Mouse (Mus musculus): ENCODE results near the gene Csrnp2. TPM values are rescaled to one million over a fixed set of nuclear protein-coding genes. Genes with fewer than 3 reads are reported as not detected.
"Not testable (repeated sequence)": the region's sequence is repeated elsewhere in the genome, so short reads cannot be mapped to it uniquely, and the experiment has no call there.

Gene Csrnp2
- polyA plus RNA-seq, 1 experiment from 2014 or later: 44.7 TPM

DNA sequence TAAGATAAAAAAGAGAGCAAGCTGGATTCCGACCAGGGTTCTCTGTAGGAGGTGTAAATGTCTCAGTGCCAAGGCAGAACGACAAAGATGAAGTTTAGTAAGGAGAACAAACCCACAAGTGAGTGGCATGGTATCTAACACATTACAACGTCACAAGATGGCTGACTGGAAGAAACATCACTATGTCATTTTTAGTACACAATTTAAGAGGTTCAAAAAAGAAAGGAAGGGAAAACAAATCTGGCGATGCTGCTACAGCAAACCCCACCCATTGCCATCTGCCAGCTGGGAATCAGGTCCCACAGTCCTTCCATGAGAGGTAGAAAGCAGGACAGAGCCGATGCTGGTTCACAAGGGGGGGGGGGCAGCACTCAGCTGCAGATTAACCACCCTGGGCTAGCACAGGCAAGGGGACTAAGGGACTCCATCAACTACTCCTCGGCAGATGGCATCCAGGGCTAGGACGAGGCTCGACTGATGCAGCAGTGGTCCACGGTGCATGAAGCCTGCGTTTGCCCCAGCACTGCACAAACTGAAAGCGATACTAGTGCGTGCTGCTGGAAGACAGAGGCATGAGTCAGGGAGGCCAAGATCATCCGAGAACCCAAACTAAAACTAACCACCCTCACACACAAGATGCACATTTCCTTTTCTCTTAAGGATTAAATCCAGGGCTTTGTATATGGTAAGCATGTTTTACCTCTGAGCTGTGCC, 13.3 kb upstream of the Csrnp2 start:
- H3K9me3 ChIP-seq: no peaks in the 10 kb centered on the region
- no peaks in the 10 kb centered on the region for H3K27me3 ChIP-seq
- no peaks in the 10 kb centered on the region for H3K4me1 ChIP-seq (replicated peaks)
- H3K4me3 ChIP-seq (replicated peaks): no peak overlapping the region
- no peak overlapping the region for H3K27ac ChIP-seq
- WGBS: 93% methylated on average over 13 of the region's 13 CpGs
- H3K9ac ChIP-seq (replicated peaks): no peak overlapping the region
- H3K36me3 ChIP-seq: peaks cover 90% of the 10 kb centered on the region
- ATAC-seq: no peak
- H3K4me2 ChIP-seq (replicated peaks): no peak overlapping the region

DNA sequence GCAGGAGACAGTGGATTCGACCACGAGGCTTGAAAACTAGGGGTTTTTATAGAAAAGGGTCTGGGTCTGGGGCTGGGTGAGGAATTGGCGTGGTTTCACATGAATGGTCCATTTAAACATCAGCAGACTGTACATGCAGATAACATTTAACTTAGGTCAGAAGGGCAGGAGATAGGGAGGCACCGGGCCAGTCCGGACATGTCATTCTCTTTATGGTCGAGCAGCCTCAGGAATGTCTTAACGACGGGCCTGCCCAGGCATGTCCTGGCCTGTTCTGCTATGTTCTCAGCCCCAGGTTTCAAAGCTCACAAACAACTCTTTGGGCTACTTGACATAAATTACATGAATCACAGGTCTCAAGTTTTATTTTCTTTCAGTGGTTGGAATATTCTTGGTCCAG, 4.2 kb upstream of the Csrnp2 start:
- H3K4me2 ChIP-seq (replicated peaks); H3K9me3 ChIP-seq; H3K27ac ChIP-seq; H3K27me3 ChIP-seq; H3K9ac ChIP-seq (replicated peaks); ATAC-seq; H3K4me3 ChIP-seq (replicated peaks); H3K4me1 ChIP-seq (replicated peaks): not testable (repeated sequence)
- H3K36me3 ChIP-seq: peaks cover 22% of the 10 kb centered on the region
- 92% methylated on average over 8 of the region's 8 CpGs for whole genome bisulfite sequencing

DNA sequence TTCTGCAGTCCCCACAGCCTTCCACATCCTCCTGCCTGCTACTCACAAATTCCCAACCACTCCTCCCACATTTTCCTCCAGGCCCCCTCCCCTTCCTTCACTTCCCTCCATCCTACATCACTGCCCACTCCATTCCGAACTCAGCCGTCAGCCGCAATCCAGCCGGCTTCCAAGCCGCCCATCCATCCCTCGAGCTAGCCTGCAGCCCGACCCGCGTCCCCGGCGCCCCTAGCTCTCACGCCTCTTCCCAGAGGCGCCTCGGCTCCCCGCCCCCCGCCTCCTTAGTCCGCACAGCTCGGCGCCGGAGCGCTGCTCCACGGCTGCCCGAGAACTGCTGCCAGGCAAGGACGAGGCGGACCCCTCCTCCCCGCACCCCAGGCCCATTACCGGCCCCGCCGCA, 641 bp downstream of the Csrnp2 start:
- Histone ChIP-seq H3K4me3 (replicated peaks) (peak overlapping the region; percentile 85), H3K4me2 (replicated peaks) (peak overlapping the region; percentile 77), H3K36me3 (0 out of 2 replicates have a peak, but pooled peaks cover 4% of the 10 kb centered on the region), H3K4me1 (replicated peaks) (peaks cover 44% of the 10 kb centered on the region), H3K9me3 (no peaks in the 10 kb centered on the region), H3K27me3 (no peaks in the 10 kb centered on the region), H3K9ac (replicated peaks) (peak overlapping the region; percentile 97), H3K27ac (peak overlapping the region; percentile 99)
- WGBS: under 1% methylated on average over 29 of the region's 29 CpGs
- peak; percentile 91 for ATAC-seq

DNA sequence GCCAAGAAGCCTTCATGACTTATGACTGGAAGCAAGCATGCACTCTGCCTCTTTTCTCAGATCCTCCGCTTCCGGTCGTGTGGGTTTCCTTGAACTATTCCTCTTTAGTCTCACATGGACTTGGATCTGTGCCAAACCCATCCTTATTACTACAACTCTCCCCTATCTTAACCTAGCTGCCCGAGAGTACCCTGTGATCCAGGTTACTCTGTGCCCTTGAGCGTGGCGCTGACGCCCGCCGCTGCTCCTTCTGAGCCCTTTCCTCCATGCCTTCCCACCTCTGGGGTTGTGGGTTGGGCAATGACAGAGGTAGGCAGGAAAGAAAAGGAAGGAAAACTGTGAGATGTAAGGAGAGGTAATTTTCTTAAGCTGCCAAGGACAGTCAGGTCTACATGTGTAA, 3.3 kb downstream of the Csrnp2 start:
- Histone ChIP-seq H3K9ac (replicated peaks) (no peak overlapping the region; the same call in 1 of the 2 replicates), H3K4me3 (replicated peaks) (peak overlapping the region; percentile 7; the same call in 1 of the 2 replicates), H3K4me2 (replicated peaks) (peak overlapping the region; percentile 77), H3K4me1 (replicated peaks) (peaks cover 49% of the 10 kb centered on the region), H3K36me3 (peaks cover 20% of the 10 kb centered on the region), H3K9me3 (no peaks in the 10 kb centered on the region), H3K27ac (no peak overlapping the region), H3K27me3 (no peaks in the 10 kb centered on the region)
- no peak for ATAC-seq
- 76% methylated on average over 9 of the region's 9 CpGs for WGBS

GRCm38 (mm10) chr15:100489263-100489662, 6.0 kb downstream of the Csrnp2 start:
- no peak overlapping the region for H3K27ac ChIP-seq
- peaks cover 47% of the 10 kb centered on the region for H3K36me3 ChIP-seq
- peaks cover 56% of the 10 kb centered on the region for H3K4me1 ChIP-seq (replicated peaks)
- H3K4me3 ChIP-seq (replicated peaks): no peak overlapping the region
- 85% methylated on average over 15 of the region's 15 CpGs for WGBS
- no peak for ATAC-seq
- no peak overlapping the region for H3K4me2 ChIP-seq (replicated peaks)
- H3K27me3 ChIP-seq: no peaks in the 10 kb centered on the region
- H3K9me3 ChIP-seq: no peaks in the 10 kb centered on the region
- no peak overlapping the region for H3K9ac ChIP-seq (replicated peaks)

GRCm38 (mm10) chr15:100488297-100488696, 7.0 kb downstream of the Csrnp2 start:
- 90% methylated on average over 1 of the region's 1 CpGs for WGBS
- peaks cover 47% of the 10 kb centered on the region for H3K4me1 ChIP-seq (replicated peaks)
- ATAC-seq: not testable (repeated sequence)

GRCm38 (mm10) chr15:100487050-100487449, 8.2 kb downstream of the Csrnp2 start:
- ATAC-seq: no peak
- Histone ChIP-seq H3K9me3 (no peaks in the 10 kb centered on the region), H3K4me1 (replicated peaks) (peaks cover 35% of the 10 kb centered on the region), H3K27ac (no peak overlapping the region), H3K9ac (replicated peaks) (no peak overlapping the region), H3K36me3 (peaks cover 68% of the 10 kb centered on the region), H3K27me3 (no peaks in the 10 kb centered on the region), H3K4me2 (replicated peaks) (no peak overlapping the region), H3K4me3 (replicated peaks) (no peak overlapping the region)
- 86% methylated on average over 2 of the region's 2 CpGs for WGBS

More at GRCm38 (mm10) chr15:100488297-100488696, 7.0 kb downstream of the Csrnp2 start:
- H3K9ac ChIP-seq (replicated peaks); H3K4me3 ChIP-seq (replicated peaks); H3K4me2 ChIP-seq (replicated peaks); H3K27me3 ChIP-seq; H3K27ac ChIP-seq; H3K9me3 ChIP-seq: not testable (repeated sequence)
- peaks cover 56% of the 10 kb centered on the region for H3K36me3 ChIP-seq

DNA sequence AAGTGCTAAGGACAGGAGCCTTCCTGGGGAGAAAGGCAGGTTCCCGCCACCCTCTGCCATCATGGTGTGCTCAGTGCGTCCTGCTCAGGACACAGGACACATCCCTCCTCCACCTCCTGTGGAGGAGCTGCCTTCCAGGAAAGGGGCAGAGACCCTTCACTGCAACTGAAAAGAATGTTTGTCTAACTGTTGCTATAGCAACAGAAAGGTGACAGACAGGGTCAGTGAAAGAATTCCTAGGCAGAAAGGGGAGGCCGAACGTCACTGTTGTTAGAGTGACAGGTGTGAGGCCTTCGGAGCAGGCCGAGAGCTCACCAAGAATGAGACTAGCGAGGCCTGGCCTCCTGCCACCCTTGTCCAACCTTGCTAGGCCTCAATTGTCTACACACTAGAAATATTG, 8.8 kb downstream of the Csrnp2 start:
- no peak for ATAC-seq
- Histone ChIP-seq H3K36me3 (peaks cover 74% of the 10 kb centered on the region), H3K4me3 (replicated peaks) (no peak overlapping the region), H3K4me2 (replicated peaks) (no peak overlapping the region), H3K4me1 (replicated peaks) (peaks cover 29% of the 10 kb centered on the region), H3K27ac (no peak overlapping the region), H3K9ac (replicated peaks) (no peak overlapping the region), H3K27me3 (no peaks in the 10 kb centered on the region), H3K9me3 (no peaks in the 10 kb centered on the region)
- WGBS: 13% methylated on average over 7 of the region's 7 CpGs

GRCm38 (mm10) chr15:100485576-100485975, 9.7 kb downstream of the Csrnp2 start:
- Histone ChIP-seq H3K9me3 (no peaks in the 10 kb centered on the region), H3K36me3 (peaks cover 83% of the 10 kb centered on the region), H3K9ac (replicated peaks) (no peak overlapping the region), H3K4me2 (replicated peaks) (no peak overlapping the region), H3K27ac (no peak overlapping the region), H3K27me3 (no peaks in the 10 kb centered on the region), H3K4me1 (replicated peaks) (peaks cover 20% of the 10 kb centered on the region), H3K4me3 (replicated peaks) (no peak overlapping the region)
- ATAC-seq: no peak
- WGBS: 94% methylated on average over 3 of the region's 3 CpGs

GRCm38 (mm10) chr15:100478925-100479324, 16.4 kb downstream of the Csrnp2 start:
- Histone ChIP-seq H3K9me3 (no peaks in the 10 kb centered on the region), H3K27me3 (no peaks in the 10 kb centered on the region), H3K9ac (replicated peaks) (no peak overlapping the region), H3K36me3 (peaks cover 96% of the 10 kb centered on the region), H3K27ac (no peak overlapping the region), H3K4me1 (replicated peaks) (no peaks in the 10 kb centered on the region), H3K4me2 (replicated peaks) (no peak overlapping the region), H3K4me3 (replicated peaks) (no peak overlapping the region)
- no peak for ATAC-seq
- WGBS: 87% methylated on average over 4 of the region's 4 CpGs

- ATAC-seq: no peak
- H3K36me3 ChIP-seq: peaks cover 96% of the 10 kb centered on the region
- H3K4me2 ChIP-seq (replicated peaks): no peak overlapping the region
- H3K27me3 ChIP-seq: no peaks in the 10 kb centered on the region
- H3K27ac ChIP-seq: no peak overlapping the region
- H3K4me3 ChIP-seq (replicated peaks): no peak overlapping the region
- WGBS: 87% methylated on average over 10 of the region's 10 CpGs
- no peaks in the 10 kb centered on the region for H3K4me1 ChIP-seq (replicated peaks)
- no peaks in the 10 kb centered on the region for H3K9me3 ChIP-seq
- no peak overlapping the region for H3K9ac ChIP-seq (replicated peaks)
These were observed 16.9 kb downstream of the Csrnp2 start for GRCm38 (mm10) chr15:100478351-100478750.

GRCm38 (mm10) chr15:100473926-100474503, 21.3 kb downstream of the Csrnp2 start:
- ATAC-seq: no peak
- no peak overlapping the region for H3K4me3 ChIP-seq (replicated peaks)
- H3K27me3 ChIP-seq: no peaks in the 10 kb centered on the region
- no peaks in the 10 kb centered on the region for H3K9me3 ChIP-seq
- peaks cover 18% of the 10 kb centered on the region for H3K4me1 ChIP-seq (replicated peaks)
- H3K27ac ChIP-seq: no peak overlapping the region
- no peak overlapping the region for H3K9ac ChIP-seq (replicated peaks)
- 78% methylated on average over 7 of the region's 7 CpGs for WGBS
- peaks cover 67% of the 10 kb centered on the region for H3K36me3 ChIP-seq
- H3K4me2 ChIP-seq (replicated peaks): no peak overlapping the region

Measured in midbrain, embryonic 13.5 days (tissue).